Mouse (Mus musculus) liver, adult 2 months (tissue): ENCODE measurements around the gene Gm4303.
"Not testable (repeated sequence)": the region's sequence is repeated elsewhere in the genome, so short reads cannot be mapped to it uniquely, and the experiment has no call there.

Experiments used
- CTCF ChIP-seq: fragments of 200-500 bp; IDR thresholded peaks from 2 replicates; pipeline ENCODE4 v1.5.1; 2011; ENCODE audit warnings: low read depth, low read length, control low read depth
- POLR2A ChIP-seq: fragments of 200-500 bp; IDR thresholded peaks from 2 replicates; pipeline ENCODE4 v1.6.1; 2011; ENCODE audit warnings: low read length, control low read depth; ENCODE audit not compliant: insufficient read depth; ENCODE audit errors: extremely low read depth

GRCm38 (mm10) chr10:100350793-100351192, 5.0 kb downstream of the Gm4303 start, which contains the start of gene Gm4305:
- not testable (repeated sequence) for TF ChIP-seq POLR2A, CTCF
